Mouse (Mus musculus): ENCODE data around the gene Thap3. TPM values are rescaled to one million over a fixed set of nuclear protein-coding genes. Genes with fewer than 3 reads are reported as not detected.

The Thap3 gene
- polyA plus RNA-seq, 1 experiment, result 20.0 TPM

DNA sequence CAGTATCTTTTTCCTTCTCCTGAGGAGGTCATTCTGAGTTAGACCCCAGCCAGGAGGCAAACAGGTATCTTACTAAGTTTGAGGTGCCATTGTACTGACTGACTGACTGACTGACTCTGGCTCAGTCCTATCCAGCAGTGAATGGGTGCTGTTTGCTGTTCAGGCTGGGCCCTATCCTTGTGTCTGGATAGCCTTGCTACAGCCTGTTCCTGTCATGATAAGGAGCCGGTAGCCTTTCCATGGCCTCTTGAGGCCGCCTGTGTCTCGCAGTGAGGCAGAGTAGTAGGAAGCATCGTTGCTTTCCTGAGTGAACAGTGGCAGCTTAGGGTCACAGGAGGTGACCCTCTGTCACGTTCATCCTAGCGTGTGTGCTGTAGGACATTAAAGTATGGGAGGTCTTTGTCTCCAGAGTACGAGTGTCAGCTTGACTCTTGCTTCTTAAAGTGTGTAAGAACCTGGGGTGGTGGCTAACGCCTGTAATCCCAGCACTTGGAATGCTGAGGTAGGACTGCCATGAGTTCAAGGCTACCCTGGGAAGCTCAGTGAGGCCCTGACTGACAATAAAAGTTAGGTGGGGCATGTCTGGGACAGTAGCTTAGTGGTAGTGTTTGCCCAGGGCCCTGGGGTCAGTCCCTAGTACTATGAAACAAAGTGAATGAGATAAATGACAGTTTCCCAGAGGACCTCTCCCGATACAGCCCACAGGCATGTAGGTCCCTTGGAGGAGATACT lies 31.0 kb downstream of the Thap3 start:
- Histone ChIP-seq H3K4me3 (ENCODE audit: low read depth, low read length) (no peak overlapping the region), H3K27me3 (ENCODE audit: control insufficient read depth, insufficient read depth, low read length, poor library complexity, severe bottlenecking) (no peaks in the 10 kb centered on the region), H3K36me3 (ENCODE audit: control insufficient read depth, insufficient read depth, low read length, poor library complexity, severe bottlenecking) (peaks cover 46% of the 10 kb centered on the region), H3K9me3 (replicated peaks; ENCODE audit: control insufficient read depth, insufficient read depth, low read length, poor library complexity, severe bottlenecking) (no peaks in the 10 kb centered on the region), H3K9ac (ENCODE audit: low read depth, poor library complexity, severe bottlenecking) (no peak overlapping the region), H3K27ac (ENCODE audit: insufficient read depth, low read length) (no peak overlapping the region), H3K4me1 (ENCODE audit: control insufficient read depth, insufficient read depth, low read length) (no peaks in the 10 kb centered on the region)
- TF ChIP-seq CTCF (IDR thresholded peaks at IDR 0.05; ENCODE audit: low read depth, low read length) (no peak), EP300 (IDR thresholded peaks at IDR 0.05; ENCODE audit: insufficient read depth, low read depth, low read length) (no peak), POLR2A (IDR thresholded peaks at IDR 0.05; ENCODE audit: insufficient read depth, low read length) (no peak)

DNA sequence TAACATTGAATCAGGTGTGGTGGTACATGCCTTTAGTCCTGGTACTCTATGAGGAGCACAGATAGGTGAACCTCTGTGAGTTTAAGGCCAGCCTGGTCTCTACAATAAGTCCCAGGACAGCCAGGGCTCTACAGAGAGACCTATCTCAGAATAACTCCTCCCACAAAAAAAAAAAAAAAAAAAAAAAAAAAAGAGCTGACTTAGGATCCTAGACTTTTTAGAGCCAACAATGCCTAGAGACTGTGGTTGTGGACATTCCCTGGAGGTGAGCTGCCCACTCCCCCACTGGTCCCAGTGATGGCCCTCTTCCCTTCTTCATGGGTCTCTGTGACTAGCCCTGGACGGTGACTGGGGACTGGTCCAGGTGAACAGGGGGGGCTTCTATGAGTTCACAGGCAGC lies 33.0 kb downstream of the Thap3 start:
- no peak overlapping the region for H3K27ac ChIP-seq (ENCODE audit: insufficient read depth, low read length)
- TF ChIP-seq EP300 (IDR thresholded peaks at IDR 0.05; ENCODE audit: insufficient read depth, low read depth, low read length) (no peak), CTCF (IDR thresholded peaks at IDR 0.05; ENCODE audit: low read depth, low read length) (no peak), POLR2A (IDR thresholded peaks at IDR 0.05; ENCODE audit: insufficient read depth, low read length) (no peak)
- H3K9ac ChIP-seq (ENCODE audit: low read depth, poor library complexity, severe bottlenecking), result no peak overlapping the region
- H3K27me3 ChIP-seq (ENCODE audit: control insufficient read depth, insufficient read depth, low read length, poor library complexity, severe bottlenecking), result no peaks in the 10 kb centered on the region
- H3K9me3 ChIP-seq (replicated peaks; ENCODE audit: control insufficient read depth, insufficient read depth, low read length, poor library complexity, severe bottlenecking), result no peaks in the 10 kb centered on the region
- peaks cover 53% of the 10 kb centered on the region for H3K36me3 ChIP-seq (ENCODE audit: control insufficient read depth, insufficient read depth, low read length, poor library complexity, severe bottlenecking)
- no peak overlapping the region for H3K4me3 ChIP-seq (ENCODE audit: low read depth, low read length)
- H3K4me1 ChIP-seq (ENCODE audit: control insufficient read depth, insufficient read depth, low read length), result no peaks in the 10 kb centered on the region

DNA sequence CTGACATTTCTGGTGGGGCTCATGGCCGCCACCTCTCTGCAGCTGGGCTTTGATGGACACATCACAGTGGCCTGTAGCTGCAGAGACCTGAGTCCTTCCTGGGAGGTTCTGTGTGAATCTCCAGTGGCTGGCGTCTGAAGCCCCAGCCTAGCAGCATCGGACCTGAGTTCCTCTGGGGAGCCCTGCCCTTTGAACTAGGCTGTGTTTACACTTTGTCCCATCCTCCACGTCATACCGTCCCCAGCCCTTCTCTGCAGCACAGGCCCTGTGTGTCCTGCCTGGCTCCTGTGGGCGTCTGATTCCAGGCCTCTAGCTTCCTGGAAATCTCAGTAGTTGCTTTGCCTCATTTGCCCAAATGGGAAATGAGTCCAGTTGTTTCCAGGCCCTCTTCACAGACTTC lies 35.6 kb downstream of the Thap3 start:
- no peak overlapping the region for H3K27ac ChIP-seq (ENCODE audit: insufficient read depth, low read length)
- TF ChIP-seq CTCF (IDR thresholded peaks at IDR 0.05; ENCODE audit: low read depth, low read length) (no peak), EP300 (IDR thresholded peaks at IDR 0.05; ENCODE audit: insufficient read depth, low read depth, low read length) (no peak), POLR2A (IDR thresholded peaks at IDR 0.05; ENCODE audit: insufficient read depth, low read length) (no peak)
- H3K9ac ChIP-seq (ENCODE audit: low read depth, poor library complexity, severe bottlenecking), result no peak overlapping the region
- no peak overlapping the region for H3K4me3 ChIP-seq (ENCODE audit: low read depth, low read length)
- no peaks in the 10 kb centered on the region for H3K4me1 ChIP-seq (ENCODE audit: control insufficient read depth, insufficient read depth, low read length)
- H3K36me3 ChIP-seq (ENCODE audit: control insufficient read depth, insufficient read depth, low read length, poor library complexity, severe bottlenecking), result peaks cover 48% of the 10 kb centered on the region
- H3K9me3 ChIP-seq (replicated peaks; ENCODE audit: control insufficient read depth, insufficient read depth, low read length, poor library complexity, severe bottlenecking), result no peaks in the 10 kb centered on the region
- no peaks in the 10 kb centered on the region for H3K27me3 ChIP-seq (ENCODE audit: control insufficient read depth, insufficient read depth, low read length, poor library complexity, severe bottlenecking)

DNA sequence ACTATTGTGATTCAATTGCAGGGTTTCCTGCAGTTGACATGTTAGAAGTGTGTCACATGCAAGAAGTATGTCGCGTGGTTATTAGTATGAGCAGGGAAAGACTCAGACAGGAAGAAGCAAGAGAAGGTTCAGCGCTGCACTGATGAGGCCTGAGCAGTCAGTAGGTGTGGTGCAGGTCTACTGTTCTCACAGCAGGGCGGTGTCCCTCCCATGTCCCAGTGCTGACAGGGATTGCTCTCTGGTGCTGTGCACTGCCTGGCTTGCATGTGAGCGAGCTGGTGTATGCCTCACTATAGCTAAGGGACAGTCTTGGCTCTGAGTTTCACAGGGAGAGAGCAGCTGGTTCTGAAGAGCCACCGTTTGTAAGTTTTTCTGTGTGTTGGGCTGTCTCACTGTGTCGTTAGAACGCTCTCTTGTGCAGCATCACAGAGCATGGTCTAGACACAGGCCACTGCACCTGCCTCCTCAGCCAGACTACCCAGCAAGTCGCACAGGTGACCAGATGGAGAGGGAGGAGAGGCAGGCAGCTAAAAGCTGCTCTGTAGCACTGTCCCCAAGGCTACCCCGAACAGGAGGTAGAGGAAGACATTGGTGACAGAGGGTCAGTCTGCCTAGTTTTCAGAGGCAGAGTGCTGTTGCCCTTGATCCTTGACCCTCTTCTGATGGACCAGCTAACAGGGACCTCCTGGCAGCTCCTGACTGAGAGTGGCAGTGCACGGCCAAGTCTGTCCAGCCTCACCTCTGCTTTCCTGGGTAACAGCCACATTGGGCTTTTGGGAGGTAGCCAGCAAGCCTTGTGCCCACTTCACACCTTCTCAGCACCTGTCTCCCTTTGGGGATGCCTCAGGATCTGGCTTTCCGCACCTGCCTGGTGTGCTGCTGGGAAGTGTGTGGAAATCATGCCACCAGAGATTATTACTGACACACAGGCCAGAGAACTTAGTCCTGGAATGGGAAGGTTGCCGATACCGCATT lies 40.0 kb downstream of the Thap3 start:
- peaks cover 2% of the 10 kb centered on the region for H3K4me1 ChIP-seq (ENCODE audit: control insufficient read depth, insufficient read depth, low read length)
- H3K36me3 ChIP-seq (ENCODE audit: control insufficient read depth, insufficient read depth, low read length, poor library complexity, severe bottlenecking), result peaks cover 27% of the 10 kb centered on the region
- H3K4me3 ChIP-seq (ENCODE audit: low read depth, low read length), result no peak overlapping the region
- no peak overlapping the region for H3K27ac ChIP-seq (ENCODE audit: insufficient read depth, low read length)
- H3K27me3 ChIP-seq (ENCODE audit: control insufficient read depth, insufficient read depth, low read length, poor library complexity, severe bottlenecking), result no peaks in the 10 kb centered on the region
- TF ChIP-seq EP300 (IDR thresholded peaks at IDR 0.05; ENCODE audit: insufficient read depth, low read depth, low read length) (no peak), POLR2A (IDR thresholded peaks at IDR 0.05; ENCODE audit: insufficient read depth, low read length) (no peak), CTCF (IDR thresholded peaks at IDR 0.05; ENCODE audit: low read depth, low read length) (no peak)
- H3K9me3 ChIP-seq (replicated peaks; ENCODE audit: control insufficient read depth, insufficient read depth, low read length, poor library complexity, severe bottlenecking), result no peaks in the 10 kb centered on the region
- H3K9ac ChIP-seq (ENCODE audit: low read depth, poor library complexity, severe bottlenecking), result no peak overlapping the region

DNA sequence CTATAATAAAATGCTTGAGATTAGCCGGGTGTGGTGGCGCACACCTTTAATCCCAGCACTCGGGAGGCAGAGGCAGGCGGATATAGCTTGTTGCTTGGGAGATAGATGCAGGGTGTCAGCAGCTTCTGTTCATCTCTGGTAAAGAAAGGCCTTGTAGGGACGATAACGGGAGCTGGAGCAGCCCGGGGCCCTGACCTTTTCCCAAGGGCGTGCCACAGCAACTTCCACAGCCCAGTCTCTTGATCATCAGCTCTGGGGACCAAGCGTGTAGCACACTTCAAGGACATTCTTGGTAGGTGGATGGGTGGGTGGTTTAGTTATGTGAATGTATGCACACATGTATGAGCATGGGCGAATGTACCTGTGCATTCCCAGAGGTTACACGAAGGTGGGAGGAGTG lies 42.6 kb downstream of the Thap3 start:
- Histone ChIP-seq H3K27ac (ENCODE audit: insufficient read depth, low read length) (no peak overlapping the region), H3K4me3 (ENCODE audit: low read depth, low read length) (no peak overlapping the region), H3K27me3 (ENCODE audit: control insufficient read depth, insufficient read depth, low read length, poor library complexity, severe bottlenecking) (no peaks in the 10 kb centered on the region), H3K9ac (ENCODE audit: low read depth, poor library complexity, severe bottlenecking) (no peak overlapping the region), H3K36me3 (ENCODE audit: control insufficient read depth, insufficient read depth, low read length, poor library complexity, severe bottlenecking) (peaks cover 5% of the 10 kb centered on the region), H3K4me1 (ENCODE audit: control insufficient read depth, insufficient read depth, low read length) (peaks cover 2% of the 10 kb centered on the region), H3K9me3 (replicated peaks; ENCODE audit: control insufficient read depth, insufficient read depth, low read length, poor library complexity, severe bottlenecking) (no peaks in the 10 kb centered on the region)
- TF ChIP-seq POLR2A (IDR thresholded peaks at IDR 0.05; ENCODE audit: insufficient read depth, low read length) (no peak), CTCF (IDR thresholded peaks at IDR 0.05; ENCODE audit: low read depth, low read length) (no peak), EP300 (IDR thresholded peaks at IDR 0.05; ENCODE audit: insufficient read depth, low read depth, low read length) (no peak)

Data from ES-Bruce4 (cell line).